Mouse (Mus musculus) testis, adult 2 months (tissue): ENCODE data around the gene Nedd9.

ENCODE experiments used
- CTCF ChIP-seq: fragments of 200-500 bp; IDR thresholded peaks from 2 replicates; pipeline ENCODE4 v1.5.1; 2012; ENCODE audit warnings: low read depth, mild to moderate bottlenecking, inconsistent platforms, low read length, moderate library complexity; ENCODE audit not compliant: control insufficient read depth, insufficient read depth, insufficient replicate concordance
- POLR2A ChIP-seq: fragments of 200-500 bp; IDR thresholded peaks from 2 replicates; pipeline ENCODE4 v1.6.1; 2012; ENCODE audit warnings: low read depth, mild to moderate bottlenecking, inconsistent platforms, low read length, moderate library complexity; ENCODE audit not compliant: control insufficient read depth

- TF ChIP-seq CTCF (no peak), POLR2A (no peak)
Measured at GRCm38 (mm10) chr13:41504997-41505396, 17.8 kb upstream of the Nedd9 start.
